Mouse (Mus musculus): ENCODE results near the gene Gopc. TPM values are rescaled to one million over a fixed set of nuclear protein-coding genes. Genes with fewer than 3 reads are reported as not detected.
"Not testable (repeated sequence)": the region's sequence is repeated elsewhere in the genome, so short reads cannot be mapped to it uniquely, and the experiment has no call there.

The Gopc gene
- polyA plus RNA-seq, 1 experiment, result 30.9 TPM

DNA sequence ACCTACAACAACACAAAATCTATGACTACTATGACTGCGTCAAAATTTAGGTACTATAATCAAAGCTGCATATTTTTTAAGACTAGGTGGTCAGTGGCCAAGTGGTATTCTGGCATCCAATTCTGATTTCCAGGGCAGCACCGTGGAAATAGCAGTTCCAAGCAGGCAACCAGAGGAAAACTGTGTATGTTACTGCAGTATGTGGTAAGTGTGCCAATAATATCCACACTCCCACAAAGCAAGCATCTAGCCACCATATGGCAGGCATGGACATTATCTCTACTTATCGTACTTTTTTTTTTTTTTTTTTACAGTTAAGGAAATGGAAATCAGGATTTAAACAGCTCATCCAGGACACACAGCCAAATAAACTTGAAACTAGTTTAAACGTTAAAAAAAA, 13.5 kb downstream of the Gopc start:
- TF ChIP-seq POLR2A (IDR thresholded peaks at IDR 0.05; ENCODE audit: borderline replicate concordance, insufficient read depth, low read length) (no peak), CTCF (IDR thresholded peaks at IDR 0.05; ENCODE audit: borderline replicate concordance, insufficient read depth, low read depth, low read length) (no peak)
- Histone ChIP-seq H3K4me3 (replicated peaks; ENCODE audit: insufficient read depth, low read depth, low read length) (no peak overlapping the region), H3K27ac (ENCODE audit: insufficient read depth, low read length) (no peak overlapping the region), H3K4me1 (ENCODE audit: control insufficient read depth, insufficient read depth, low read length) (no peaks in the 10 kb centered on the region), H3K27me3 (ENCODE audit: control insufficient read depth, insufficient read depth, low read length) (no peaks in the 10 kb centered on the region)
- WGBS, result 10% methylated on average over 4 of the region's 4 CpGs
- peak; percentile 43 to 75 for DNase-seq

DNA sequence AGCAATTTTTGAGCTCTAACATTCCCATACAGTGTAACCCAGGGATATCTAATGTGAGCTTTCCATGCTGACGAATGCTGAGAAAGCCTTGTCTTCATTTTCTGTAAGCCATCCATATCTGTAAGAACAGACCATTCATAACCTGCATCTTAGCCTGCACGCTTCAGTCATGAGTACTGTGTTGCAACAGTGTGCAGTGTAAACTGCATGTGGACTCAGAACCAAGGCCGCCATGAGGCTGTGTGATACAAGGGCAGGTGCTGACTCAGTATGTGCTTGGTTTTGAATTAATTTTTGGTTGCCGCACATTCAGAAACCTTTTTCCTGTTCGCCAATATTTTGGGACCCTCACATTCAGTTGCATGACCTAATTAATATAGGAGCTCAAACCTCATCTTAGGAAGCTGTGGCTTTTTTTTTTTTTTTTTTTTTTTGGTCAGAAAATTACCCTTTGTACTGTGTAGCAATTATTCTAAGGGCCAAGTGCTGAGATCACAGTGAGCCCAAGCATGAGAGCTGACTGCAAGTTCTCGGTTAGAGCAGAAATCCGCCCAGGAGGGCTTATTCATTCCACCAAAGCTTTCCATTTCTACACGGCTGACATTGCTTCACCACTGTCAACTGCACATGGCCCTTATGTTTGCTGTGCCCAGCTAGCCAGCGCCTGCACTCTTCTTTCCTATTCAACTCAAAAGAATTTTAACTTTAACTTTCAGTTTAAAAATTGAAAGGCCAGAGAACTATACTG, 20.9 kb downstream of the Gopc start:
- 71% methylated on average over 9 of the region's 9 CpGs for WGBS
- no peak overlapping the region for H3K4me3 ChIP-seq (replicated peaks; ENCODE audit: insufficient read depth, low read depth, low read length)
- H3K4me1 ChIP-seq (ENCODE audit: control insufficient read depth, insufficient read depth, low read length), result peaks cover 9% of the 10 kb centered on the region
- no peak for DNase-seq
- H3K27ac ChIP-seq (ENCODE audit: insufficient read depth, low read length), result peak overlapping the region; percentile 53; the same call in 1 of the 2 replicates
- no peaks in the 10 kb centered on the region for H3K27me3 ChIP-seq (ENCODE audit: control insufficient read depth, insufficient read depth, low read length)
- TF ChIP-seq POLR2A (IDR thresholded peaks at IDR 0.05; ENCODE audit: borderline replicate concordance, insufficient read depth, low read length) (no peak), CTCF (IDR thresholded peaks at IDR 0.05; ENCODE audit: borderline replicate concordance, insufficient read depth, low read depth, low read length) (no peak)

- 9% methylated on average over 4 of the region's 4 CpGs for WGBS
- DNase-seq, result peak; percentile 60 to 78
- H3K4me1 ChIP-seq (ENCODE audit: control insufficient read depth, insufficient read depth, low read length), result peaks cover 9% of the 10 kb centered on the region
- peak overlapping the region; percentile 35 for H3K27ac ChIP-seq (ENCODE audit: insufficient read depth, low read length)
- TF ChIP-seq POLR2A (IDR thresholded peaks at IDR 0.05; ENCODE audit: borderline replicate concordance, insufficient read depth, low read length) (no peak), CTCF (IDR thresholded peaks at IDR 0.05; ENCODE audit: borderline replicate concordance, insufficient read depth, low read depth, low read length) (no peak)
- H3K27me3 ChIP-seq (ENCODE audit: control insufficient read depth, insufficient read depth, low read length), result no peaks in the 10 kb centered on the region
- no peak overlapping the region for H3K4me3 ChIP-seq (replicated peaks; ENCODE audit: insufficient read depth, low read depth, low read length)
These were observed 21.6 kb downstream of the Gopc start for GRCm38 (mm10) chr10:52360241-52360735.

DNA sequence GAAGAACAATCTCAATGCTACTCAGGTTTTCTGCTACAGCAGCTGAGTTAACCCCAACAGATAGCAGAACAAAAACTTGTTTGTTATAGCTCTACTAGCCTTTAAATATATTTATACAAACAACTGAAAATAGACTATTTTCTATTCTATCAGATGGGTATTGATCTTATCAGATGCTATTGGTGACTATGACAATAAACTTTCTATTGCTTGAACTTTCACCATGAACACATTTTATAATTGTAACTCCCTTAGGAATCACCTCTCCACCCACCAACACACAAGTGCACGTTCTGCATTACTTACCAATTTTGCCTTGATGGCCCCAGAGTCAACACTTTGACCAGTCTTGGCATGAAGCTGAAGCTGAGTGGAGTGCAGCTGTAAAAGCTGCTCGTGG, 23.5 kb downstream of the Gopc start, which contains the start of gene Gm26741:
TSS of gene Gm26741 (plus strand) at position 301 of the 400 bp plus-strand sequence.
- Histone ChIP-seq H3K27me3 (ENCODE audit: control insufficient read depth, insufficient read depth, low read length) (no peaks in the 10 kb centered on the region), H3K4me1 (ENCODE audit: control insufficient read depth, insufficient read depth, low read length) (peaks cover 9% of the 10 kb centered on the region), H3K4me3 (replicated peaks; ENCODE audit: insufficient read depth, low read depth, low read length) (no peak within 1 kb of the TSS), H3K27ac (ENCODE audit: insufficient read depth, low read length) (no peak within 1 kb of the TSS)
- 75% methylated on average over 2 of the region's 2 CpGs for WGBS
- no peak for TF ChIP-seq CTCF (IDR thresholded peaks at IDR 0.05; ENCODE audit: borderline replicate concordance, insufficient read depth, low read depth, low read length)
- TF ChIP-seq POLR2A (IDR thresholded peaks at IDR 0.05; ENCODE audit: borderline replicate concordance, insufficient read depth, low read length), result no peak
- no peak for DNase-seq

- TF ChIP-seq CTCF (IDR thresholded peaks at IDR 0.05; ENCODE audit: borderline replicate concordance, insufficient read depth, low read depth, low read length) (no peak), POLR2A (IDR thresholded peaks at IDR 0.05; ENCODE audit: borderline replicate concordance, insufficient read depth, low read length) (no peak)
- no peaks in the 10 kb centered on the region; the same call in 1 of the 2 replicates for H3K4me1 ChIP-seq (ENCODE audit: control insufficient read depth, insufficient read depth, low read length)
- no peak overlapping the region for H3K4me3 ChIP-seq (replicated peaks; ENCODE audit: insufficient read depth, low read depth, low read length)
- no peak for DNase-seq
- no peak overlapping the region for H3K27ac ChIP-seq (ENCODE audit: insufficient read depth, low read length)
- 82% methylated on average over 9 of the region's 9 CpGs for WGBS
- H3K27me3 ChIP-seq (ENCODE audit: control insufficient read depth, insufficient read depth, low read length), result no peaks in the 10 kb centered on the region
These were observed 28.7 kb downstream of the Gopc start for GRCm38 (mm10) chr10:52353184-52353583.

DNA sequence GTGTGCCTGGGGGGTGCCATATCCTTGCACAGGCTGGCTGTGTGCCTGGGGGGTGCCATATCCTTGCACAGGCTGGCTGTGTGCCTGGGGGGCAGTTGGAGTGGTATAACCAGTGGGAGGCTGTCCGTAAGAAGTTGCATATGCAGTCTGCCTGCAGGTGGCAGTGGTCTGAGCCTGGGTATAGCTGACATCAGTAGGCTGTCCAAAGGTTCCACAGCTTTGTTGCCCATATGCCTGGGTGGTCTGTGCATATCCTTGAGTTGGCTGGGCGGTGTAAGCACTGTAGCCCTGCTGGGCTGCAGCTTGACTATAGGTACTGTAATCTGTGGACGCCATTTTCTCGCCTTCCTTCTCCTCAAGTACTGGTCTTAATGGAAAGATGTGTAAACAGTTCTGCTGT, 38.6 kb downstream of the Gopc start:
- H3K27ac ChIP-seq (ENCODE audit: insufficient read depth, low read length); H3K27me3 ChIP-seq (ENCODE audit: control insufficient read depth, insufficient read depth, low read length); H3K4me3 ChIP-seq (replicated peaks; ENCODE audit: insufficient read depth, low read depth, low read length); DNase-seq; H3K4me1 ChIP-seq (ENCODE audit: control insufficient read depth, insufficient read depth, low read length): not testable (repeated sequence)
- peak; percentile 29; the same call in 1 of the 2 replicates for TF ChIP-seq CTCF (IDR thresholded peaks at IDR 0.05; ENCODE audit: borderline replicate concordance, insufficient read depth, low read depth, low read length)
- WGBS, result 79% methylated on average over 4 of the region's 4 CpGs

DNA sequence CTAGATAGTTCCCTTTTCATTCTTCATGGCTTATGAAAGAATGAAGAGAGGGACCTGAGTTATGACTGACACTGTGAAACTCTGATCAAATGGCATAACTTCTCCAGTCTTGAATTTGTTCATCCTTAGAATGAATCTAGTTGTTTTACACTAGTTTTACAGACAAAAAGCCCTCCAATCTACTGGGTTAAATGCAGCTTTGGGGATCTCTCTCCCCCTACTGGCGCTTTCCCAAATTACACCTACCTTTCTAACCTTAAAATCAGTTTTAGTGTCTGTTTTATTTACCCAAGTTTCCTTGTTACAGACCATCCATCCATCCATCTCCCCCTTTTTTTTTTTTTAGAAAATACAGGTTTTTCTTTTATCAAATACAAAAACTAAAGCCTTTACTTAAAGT, 50.9 kb downstream of the Gopc start:
- DNase-seq, result peak in 1 of 2 experiments; percentile 21
- Histone ChIP-seq H3K27ac (ENCODE audit: insufficient read depth, low read length) (no peak overlapping the region), H3K27me3 (ENCODE audit: control insufficient read depth, insufficient read depth, low read length) (no peaks in the 10 kb centered on the region), H3K4me1 (ENCODE audit: control insufficient read depth, insufficient read depth, low read length) (no peaks in the 10 kb centered on the region), H3K4me3 (replicated peaks; ENCODE audit: insufficient read depth, low read depth, low read length) (no peak overlapping the region)
- TF ChIP-seq CTCF (IDR thresholded peaks at IDR 0.05; ENCODE audit: borderline replicate concordance, insufficient read depth, low read depth, low read length), result peak; percentile 18; the same call in 1 of the 2 replicates
- no peak for TF ChIP-seq POLR2A (IDR thresholded peaks at IDR 0.05; ENCODE audit: borderline replicate concordance, insufficient read depth, low read length)
- 0% methylated on average over 1 of the region's 1 CpGs for WGBS

DNA sequence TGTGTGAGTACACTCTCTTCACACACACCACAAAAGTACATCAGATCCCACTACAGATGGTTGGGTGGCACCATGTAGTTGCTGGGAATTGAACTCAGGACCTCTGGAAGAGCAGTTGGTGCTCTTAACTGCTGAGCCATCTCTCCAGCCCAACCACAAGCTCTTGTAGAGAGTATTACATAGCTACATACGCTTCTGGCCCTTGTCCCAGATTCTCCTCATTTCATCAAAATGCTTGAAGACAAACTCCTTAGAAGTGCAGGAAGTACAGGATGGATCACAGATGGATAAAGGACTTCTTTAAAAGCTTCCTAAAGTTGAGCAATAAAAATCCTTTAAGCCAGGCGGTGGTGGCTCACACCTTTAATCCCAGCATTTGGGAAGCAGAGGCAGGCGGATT, 60.0 kb downstream of the Gopc start:
- WGBS, result 86% methylated on average over 3 of the region's 3 CpGs
- no peak overlapping the region for H3K4me3 ChIP-seq (replicated peaks; ENCODE audit: insufficient read depth, low read depth, low read length)
- no peak overlapping the region for H3K27ac ChIP-seq (ENCODE audit: insufficient read depth, low read length)
- TF ChIP-seq CTCF (IDR thresholded peaks at IDR 0.05; ENCODE audit: borderline replicate concordance, insufficient read depth, low read depth, low read length) (no peak), POLR2A (IDR thresholded peaks at IDR 0.05; ENCODE audit: borderline replicate concordance, insufficient read depth, low read length) (no peak)
- H3K4me1 ChIP-seq (ENCODE audit: control insufficient read depth, insufficient read depth, low read length), result no peaks in the 10 kb centered on the region
- H3K27me3 ChIP-seq (ENCODE audit: control insufficient read depth, insufficient read depth, low read length), result no peaks in the 10 kb centered on the region
- DNase-seq, result no peak
